Mouse (Mus musculus): ENCODE results near the gene Snap25.
A peak's percentile ranks its signal among the peaks of the same experiment; 100 is the strongest.

The Snap25 gene

GRCm38 (mm10) chr2:136713299-136713758, at the start of gene Snap25:
TSS of gene Snap25 (plus strand) at chr2:136713453.
- no peak for DNase-seq (ENCODE audit: low read depth, low spot score)

- no peak for DNase-seq (ENCODE audit: low read depth, low spot score)
Observed at GRCm38 (mm10) chr2:136666951-136667350, 46.3 kb upstream of the Snap25 start.

- DNase-seq (ENCODE audit: low read depth, low spot score), result peak; percentile 32
Observed at GRCm38 (mm10) chr2:136669183-136669582, 44.1 kb upstream of the Snap25 start.

GRCm38 (mm10) chr2:136669665-136670064, 43.6 kb upstream of the Snap25 start:
- peak; percentile 82 for DNase-seq (ENCODE audit: low read depth, low spot score)

- peak; percentile 25 for DNase-seq (ENCODE audit: low read depth, low spot score)
Observed at GRCm38 (mm10) chr2:136670539-136671271, 42.5 kb upstream of the Snap25 start.

- no peak for DNase-seq (ENCODE audit: low read depth, low spot score)
Observed at GRCm38 (mm10) chr2:136674077-136674757, 39.0 kb upstream of the Snap25 start.

GRCm38 (mm10) chr2:136676196-136676595, 37.1 kb upstream of the Snap25 start:
- no peak for DNase-seq (ENCODE audit: low read depth, low spot score)

GRCm38 (mm10) chr2:136676918-136677445, 36.3 kb upstream of the Snap25 start:
- no peak for DNase-seq (ENCODE audit: low read depth, low spot score)

- DNase-seq (ENCODE audit: low read depth, low spot score), result peak; percentile 77
Observed at GRCm38 (mm10) chr2:136678321-136679161, 34.7 kb upstream of the Snap25 start.

- DNase-seq (ENCODE audit: low read depth, low spot score), result peak; percentile 18
Observed at GRCm38 (mm10) chr2:136679280-136680221, 33.7 kb upstream of the Snap25 start.

GRCm38 (mm10) chr2:136682146-136682860, 30.9 kb upstream of the Snap25 start:
- peak; percentile 81 for DNase-seq (ENCODE audit: low read depth, low spot score)

- DNase-seq (ENCODE audit: low read depth, low spot score), result no peak
Observed at GRCm38 (mm10) chr2:136686195-136686594, 27.1 kb upstream of the Snap25 start.

GRCm38 (mm10) chr2:136687316-136687715, 25.9 kb upstream of the Snap25 start:
- DNase-seq (ENCODE audit: low read depth, low spot score), result no peak

- peak; percentile 76 for DNase-seq (ENCODE audit: low read depth, low spot score)
Observed at GRCm38 (mm10) chr2:136689476-136689875, 23.8 kb upstream of the Snap25 start.

- DNase-seq (ENCODE audit: low read depth, low spot score), result peak; percentile 55
Observed at GRCm38 (mm10) chr2:136691681-136692080, 21.6 kb upstream of the Snap25 start.

GRCm38 (mm10) chr2:136699429-136700227, 13.6 kb upstream of the Snap25 start:
- no peak for DNase-seq (ENCODE audit: low read depth, low spot score)

GRCm38 (mm10) chr2:136703376-136703775, 9.9 kb upstream of the Snap25 start:
- no peak for DNase-seq (ENCODE audit: low read depth, low spot score)

GRCm38 (mm10) chr2:136711155-136711554, 2.1 kb upstream of the Snap25 start:
- no peak for DNase-seq (ENCODE audit: low read depth, low spot score)

All from 3T3-L1 (cell line).